Mouse (Mus musculus): ENCODE results near the gene Sema6d. TPM values are rescaled to one million over a fixed set of nuclear protein-coding genes. Genes with fewer than 3 reads are reported as not detected.

Sema6d gene
- polyA plus RNA-seq, 1 experiment: 4.5 TPM

GRCm38 (mm10) chr2:124126853-124127252 is 37.1 kb downstream of the Sema6d start:
- H3K4me1 ChIP-seq (ENCODE audit: control insufficient read depth, insufficient read depth, insufficient read length, low read length): no peaks in the 10 kb centered on the region; the same call in 1 of the 2 replicates
- no peak overlapping the region for H3K4me3 ChIP-seq (ENCODE audit: insufficient read depth, low read depth, low read length)
- no peak overlapping the region for H3K27ac ChIP-seq (replicated peaks; ENCODE audit: low read depth, low read length)

GRCm38 (mm10) chr2:124130876-124131275 is 41.1 kb downstream of the Sema6d start:
- H3K27ac ChIP-seq (replicated peaks; ENCODE audit: low read depth, low read length): no peak overlapping the region
- H3K4me3 ChIP-seq (ENCODE audit: insufficient read depth, low read depth, low read length): no peak overlapping the region
- H3K4me1 ChIP-seq (ENCODE audit: control insufficient read depth, insufficient read depth, insufficient read length, low read length): no peaks in the 10 kb centered on the region; the same call in 1 of the 2 replicates

GRCm38 (mm10) chr2:124141510-124142044 is 51.8 kb downstream of the Sema6d start:
- no peak overlapping the region for H3K4me3 ChIP-seq (ENCODE audit: insufficient read depth, low read depth, low read length)
- no peaks in the 10 kb centered on the region for H3K4me1 ChIP-seq (ENCODE audit: control insufficient read depth, insufficient read depth, insufficient read length, low read length)
- H3K27ac ChIP-seq (replicated peaks; ENCODE audit: low read depth, low read length): no peak overlapping the region

- no peaks in the 10 kb centered on the region for H3K4me1 ChIP-seq (ENCODE audit: control insufficient read depth, insufficient read depth, insufficient read length, low read length)
- H3K4me3 ChIP-seq (ENCODE audit: insufficient read depth, low read depth, low read length): no peak overlapping the region
- no peak overlapping the region for H3K27ac ChIP-seq (replicated peaks; ENCODE audit: low read depth, low read length)
Observed at GRCm38 (mm10) chr2:124145528-124145927, 55.8 kb downstream of the Sema6d start.

GRCm38 (mm10) chr2:124158158-124158557 is 68.4 kb downstream of the Sema6d start:
- Histone ChIP-seq H3K27ac (replicated peaks; ENCODE audit: low read depth, low read length) (no peak overlapping the region), H3K4me3 (ENCODE audit: insufficient read depth, low read depth, low read length) (no peak overlapping the region), H3K4me1 (ENCODE audit: control insufficient read depth, insufficient read depth, insufficient read length, low read length) (no peaks in the 10 kb centered on the region)

GRCm38 (mm10) chr2:124162001-124162599 is 72.3 kb downstream of the Sema6d start:
- H3K4me1 ChIP-seq (ENCODE audit: control insufficient read depth, insufficient read depth, insufficient read length, low read length): no peaks in the 10 kb centered on the region
- no peak overlapping the region for H3K27ac ChIP-seq (replicated peaks; ENCODE audit: low read depth, low read length)
- H3K4me3 ChIP-seq (ENCODE audit: insufficient read depth, low read depth, low read length): no peak overlapping the region

- H3K27ac ChIP-seq (replicated peaks; ENCODE audit: low read depth, low read length): no peak overlapping the region
- no peaks in the 10 kb centered on the region for H3K4me1 ChIP-seq (ENCODE audit: control insufficient read depth, insufficient read depth, insufficient read length, low read length)
- H3K4me3 ChIP-seq (ENCODE audit: insufficient read depth, low read depth, low read length): no peak overlapping the region
Observed at GRCm38 (mm10) chr2:124168411-124168810, 78.6 kb downstream of the Sema6d start.

- Histone ChIP-seq H3K4me1 (ENCODE audit: control insufficient read depth, insufficient read depth, insufficient read length, low read length) (no peaks in the 10 kb centered on the region), H3K27ac (replicated peaks; ENCODE audit: low read depth, low read length) (no peak overlapping the region), H3K4me3 (ENCODE audit: insufficient read depth, low read depth, low read length) (no peak overlapping the region)
Observed at GRCm38 (mm10) chr2:124171718-124172117, 81.9 kb downstream of the Sema6d start.

GRCm38 (mm10) chr2:124176265-124176664 is 86.5 kb downstream of the Sema6d start:
- Histone ChIP-seq H3K4me1 (ENCODE audit: control insufficient read depth, insufficient read depth, insufficient read length, low read length) (no peaks in the 10 kb centered on the region), H3K27ac (replicated peaks; ENCODE audit: low read depth, low read length) (no peak overlapping the region), H3K4me3 (ENCODE audit: insufficient read depth, low read depth, low read length) (no peak overlapping the region)

GRCm38 (mm10) chr2:124176711-124177169 is 87.0 kb downstream of the Sema6d start:
- Histone ChIP-seq H3K4me3 (ENCODE audit: insufficient read depth, low read depth, low read length) (no peak overlapping the region), H3K4me1 (ENCODE audit: control insufficient read depth, insufficient read depth, insufficient read length, low read length) (no peaks in the 10 kb centered on the region), H3K27ac (replicated peaks; ENCODE audit: low read depth, low read length) (no peak overlapping the region)

GRCm38 (mm10) chr2:124189271-124189670 is 99.5 kb downstream of the Sema6d start:
- Histone ChIP-seq H3K27ac (replicated peaks; ENCODE audit: low read depth, low read length) (no peak overlapping the region), H3K4me3 (ENCODE audit: insufficient read depth, low read depth, low read length) (no peak overlapping the region), H3K4me1 (ENCODE audit: control insufficient read depth, insufficient read depth, insufficient read length, low read length) (no peaks in the 10 kb centered on the region)

GRCm38 (mm10) chr2:124194041-124194440 is 104.3 kb downstream of the Sema6d start:
- Histone ChIP-seq H3K4me1 (ENCODE audit: control insufficient read depth, insufficient read depth, insufficient read length, low read length) (no peaks in the 10 kb centered on the region), H3K4me3 (ENCODE audit: insufficient read depth, low read depth, low read length) (no peak overlapping the region), H3K27ac (replicated peaks; ENCODE audit: low read depth, low read length) (no peak overlapping the region)

GRCm38 (mm10) chr2:124201493-124201892 is 111.7 kb downstream of the Sema6d start:
- Histone ChIP-seq H3K27ac (replicated peaks; ENCODE audit: low read depth, low read length) (no peak overlapping the region), H3K4me1 (ENCODE audit: control insufficient read depth, insufficient read depth, insufficient read length, low read length) (no peaks in the 10 kb centered on the region)

GRCm38 (mm10) chr2:124202475-124202990 is 112.8 kb downstream of the Sema6d start:
- no peak overlapping the region for H3K4me3 ChIP-seq (ENCODE audit: insufficient read depth, low read depth, low read length)
- H3K4me1 ChIP-seq (ENCODE audit: control insufficient read depth, insufficient read depth, insufficient read length, low read length): no peaks in the 10 kb centered on the region
- no peak overlapping the region for H3K27ac ChIP-seq (replicated peaks; ENCODE audit: low read depth, low read length)

More at GRCm38 (mm10) chr2:124201493-124201892, 111.7 kb downstream of the Sema6d start:
- no peak overlapping the region for H3K4me3 ChIP-seq (ENCODE audit: insufficient read depth, low read depth, low read length)

- Histone ChIP-seq H3K4me1 (ENCODE audit: control insufficient read depth, insufficient read depth, insufficient read length, low read length) (peaks cover 10% of the 10 kb centered on the region), H3K4me3 (ENCODE audit: insufficient read depth, low read depth, low read length) (no peak overlapping the region), H3K27ac (replicated peaks; ENCODE audit: low read depth, low read length) (no peak overlapping the region)
Observed at GRCm38 (mm10) chr2:124205811-124206210, 116.0 kb downstream of the Sema6d start.

GRCm38 (mm10) chr2:124208251-124208650 is 118.5 kb downstream of the Sema6d start:
- Histone ChIP-seq H3K27ac (replicated peaks; ENCODE audit: low read depth, low read length) (no peak overlapping the region), H3K4me1 (ENCODE audit: control insufficient read depth, insufficient read depth, insufficient read length, low read length) (peaks cover 10% of the 10 kb centered on the region), H3K4me3 (ENCODE audit: insufficient read depth, low read depth, low read length) (no peak overlapping the region)

Measured in brown adipose tissue, adult 24 weeks (tissue).